Mouse (Mus musculus) frontal cortex, adult 2 months (tissue): Measurements from ENCODE around the gene Lbx2. TPM values are rescaled to one million over a fixed set of nuclear protein-coding genes. Genes with fewer than 3 reads are reported as not detected.
A peak's percentile ranks its signal among the peaks of the same experiment; 100 is the strongest.

ENCODE experiments used
- DNase-seq, 2 experiments: peaks; one replicate each; pipeline ENCODE4 v3.0.0; 2022; ENCODE audit warnings: low spot score in 1 of 2; ENCODE audit errors: extremely low spot score in 1 of 2
- polyA plus RNA-seq: library from polyadenylated mRNA; depleted of rRNA; stranded (reverse); fragments of >200 nt; gene quantifications from 2 replicates; pipeline ENCODE4 v1.2.3, GENCODE M21; 2012

The Lbx2 gene
- polyA plus RNA-seq, 1 experiment, result 0.66 TPM

GRCm38 (mm10) chr6:83070311-83071219 lies 15.6 kb upstream of the Lbx2 start:
- DNase-seq, result no peak

- DNase-seq, result no peak
Observed at GRCm38 (mm10) chr6:83071220-83071619, 14.9 kb upstream of the Lbx2 start.

- DNase-seq, result no peak
Observed at GRCm38 (mm10) chr6:83074979-83075378, 11.2 kb upstream of the Lbx2 start.

- DNase-seq, result peak in 1 of 2 experiments; percentile 42
Observed at GRCm38 (mm10) chr6:83077630-83078323, 8.4 kb upstream of the Lbx2 start, which contains the start of gene Pcgf1. Gene Pcgf1, plus strand, starts transcription at chr6:83077869.

GRCm38 (mm10) chr6:83078324-83078858 lies 7.8 kb upstream of the Lbx2 start:
- DNase-seq, result peak; percentile 96 to 100

GRCm38 (mm10) chr6:83080210-83080609 lies 6.0 kb upstream of the Lbx2 start:
- DNase-seq, result no peak

GRCm38 (mm10) chr6:83083497-83083896 lies 2.7 kb upstream of the Lbx2 start:
- no peak for DNase-seq

- no peak for DNase-seq
Observed at GRCm38 (mm10) chr6:83084477-83084876, 1.7 kb upstream of the Lbx2 start.

- DNase-seq, result no peak
Observed at GRCm38 (mm10) chr6:83087205-83087925, 1.2 kb downstream of the Lbx2 start.

- no peak for DNase-seq
Observed at GRCm38 (mm10) chr6:83087926-83088260, 1.7 kb downstream of the Lbx2 start.

GRCm38 (mm10) chr6:83092416-83093127 lies 6.4 kb downstream of the Lbx2 start:
- no peak for DNase-seq

- DNase-seq, result no peak
Observed at GRCm38 (mm10) chr6:83095968-83096367, 9.8 kb downstream of the Lbx2 start.

- no peak for DNase-seq
Observed at GRCm38 (mm10) chr6:83098411-83098810, 12.2 kb downstream of the Lbx2 start.

GRCm38 (mm10) chr6:83101316-83101687 lies 15.1 kb downstream of the Lbx2 start, which contains the start of the genes Ccdc142 and Gm42688:
Gene Ccdc142, plus strand, starts transcription at chr6:83101601.
Gene Gm42688, plus strand, starts transcription at chr6:83101617.
- peak; percentile 88 to 93 for DNase-seq

GRCm38 (mm10) chr6:83101688-83102556 lies 15.8 kb downstream of the Lbx2 start:
- no peak for DNase-seq

- DNase-seq, result no peak
Observed at GRCm38 (mm10) chr6:83103130-83103650, 17.0 kb downstream of the Lbx2 start.

GRCm38 (mm10) chr6:83104158-83104557 lies 18.0 kb downstream of the Lbx2 start:
- DNase-seq, result no peak

GRCm38 (mm10) chr6:83107566-83108400 lies 21.6 kb downstream of the Lbx2 start:
- DNase-seq, result peak in 1 of 2 experiments; percentile 75
